ENCODE assay signal across 36 mouse cellular contexts in genomic region chr11:83406391-83406790, GRCm38 (mm10). TPM values are rescaled to one million over a fixed set of nuclear protein-coding genes. Genes with fewer than 3 reads are reported as not detected.
"Had no signal": no experiment of that assay in that cellular context is flagged by ENCODE, and none has a peak within 500 bp of the region (broad histone marks: within the 10 kb centered on the region; RNA-seq: fewer than 3 reads in every experiment).

No protein-coding gene starts in this region.

- H3K9ac ChIP-seq: embryonic facial prominence, embryonic 12.5 days; embryonic facial prominence, embryonic 13.5 days; embryonic facial prominence, embryonic 15.5 days; forebrain, embryonic 12.5 days; forebrain, embryonic 13.5 days; forebrain, embryonic 15.5 days; forebrain, postnatal 0 days had no signal

- H3K27me3 ChIP-seq: embryonic facial prominence, embryonic 12.5 days; embryonic facial prominence, embryonic 15.5 days; forebrain, embryonic 13.5 days; forebrain, embryonic 15.5 days had no signal

- H3K9me3 ChIP-seq: embryonic facial prominence, embryonic 10.5 days; embryonic facial prominence, embryonic 12.5 days; embryonic facial prominence, embryonic 13.5 days; embryonic facial prominence, embryonic 15.5 days; forebrain, embryonic 10.5 days; forebrain, embryonic 12.5 days; forebrain, embryonic 13.5 days; forebrain, embryonic 15.5 days had no signal

- H3K4me3 ChIP-seq: embryonic facial prominence, embryonic 10.5 days; embryonic facial prominence, embryonic 12.5 days; embryonic facial prominence, embryonic 13.5 days; embryonic facial prominence, embryonic 15.5 days; erythroblast, embryonic 14.5 days; forebrain, embryonic 10.5 days; forebrain, embryonic 12.5 days; forebrain, embryonic 13.5 days; forebrain, embryonic 15.5 days; gastrocnemius, adult 2 months; heart, adult 2 months had no signal

- DNase-seq: cerebellum, adult 2 months; cerebellum, adult 8-10 months; cerebellum, adult 9-10 months; cerebellum, postnatal 10 days; cerebellum, postnatal 14 days; cerebellum, postnatal 25 days; cerebellum, postnatal 36 days; embryo, embryonic 11 days; forebrain, postnatal 0 days; gastrocnemius, adult 2 months; gastrocnemius, postnatal 10 days; gastrocnemius, postnatal 14 days; gastrocnemius, postnatal 25 days; gastrocnemius, postnatal 36 days; heart, adult 11 months; heart, adult 18-20 months; heart, adult 2 months had no signal

- ATAC-seq: forebrain, embryonic 13.5 days; forebrain, embryonic 14.5 days; forebrain, embryonic 15.5 days; forebrain, embryonic 16.5 days; forebrain, postnatal 0 days had no signal

- H3K4me2 ChIP-seq: embryonic facial prominence, embryonic 12.5 days; embryonic facial prominence, embryonic 13.5 days; embryonic facial prominence, embryonic 15.5 days; forebrain, embryonic 12.5 days; forebrain, embryonic 13.5 days; forebrain, embryonic 15.5 days had no signal

- H3K27ac ChIP-seq: embryonic facial prominence, embryonic 10.5 days; embryonic facial prominence, embryonic 12.5 days; embryonic facial prominence, embryonic 13.5 days; embryonic facial prominence, embryonic 15.5 days; forebrain, embryonic 10.5 days; forebrain, embryonic 12.5 days; forebrain, embryonic 13.5 days; forebrain, embryonic 15.5 days; gastrocnemius, adult 2 months; heart, adult 2 months had no signal

RNA-seq across cellular contexts. Expression of gene Rasl10b, which starts 2.5 kb away (rescaled TPM):
- total RNA-seq: common myeloid progenitor, adult 5-6 weeks had no signal
- polyA plus RNA-seq: erythroblast, embryonic 14.5 days had no signal

RNA-seq across cellular contexts. Expression of gene Gas2l2, which starts 22.9 kb away (rescaled TPM):
- total RNA-seq: common myeloid progenitor, adult 5-6 weeks; gastrocnemius, adult 18-20 months; gastrocnemius, adult 2 months; gastrocnemius, adult 8-10 months; gastrocnemius, postnatal 10 days; gastrocnemius, postnatal 14 days; gastrocnemius, postnatal 25 days; gastrocnemius, postnatal 36 days; heart, adult 18-20 months; heart, adult 2 months; heart, adult 8-10 months had no signal
- polyA plus RNA-seq: embryonic facial prominence, embryonic 10.5 days; embryonic facial prominence, embryonic 11.5 days; erythroblast, embryonic 14.5 days; forebrain, embryonic 10.5 days; forebrain, embryonic 11.5 days; frontal cortex, adult 2 months had no signal

RNA-seq across cellular contexts. Expression of gene 1700020L24Rik, which starts 31.1 kb away (rescaled TPM):
- total RNA-seq: gastrocnemius, adult 18-20 months; gastrocnemius, adult 2 months; gastrocnemius, adult 8-10 months; gastrocnemius, postnatal 14 days; gastrocnemius, postnatal 25 days; gastrocnemius, postnatal 36 days; gastrocnemius, postnatal 4 days; heart, adult 18-20 months; heart, adult 2 months; heart, adult 8-10 months had no signal
- polyA plus RNA-seq: embryonic facial prominence, embryonic 10.5 days; erythroblast, embryonic 14.5 days; forebrain, embryonic 13.5 days had no signal

RNA-seq across cellular contexts. Expression of gene Mmp28, which starts 56.5 kb away (rescaled TPM):
- polyA plus RNA-seq: erythroblast, embryonic 14.5 days had no signal
